Mouse (Mus musculus) effector memory CD4-positive, alpha-beta T cell, adult 5 months (primary cell): ENCODE results near the gene Olfr1340. TPM values are rescaled to one million over a fixed set of nuclear protein-coding genes. Genes with fewer than 3 reads are reported as not detected.

Source experiments
- polyA plus RNA-seq: library from polyadenylated mRNA; unstranded; fragments of 100-300 nt; shearing (Covaris generic); gene quantifications from one replicate; pipeline ENCODE4 v1.2.1, GENCODE M21; 2017

Olfr1340 gene
- not detected for polyA plus RNA-seq

DNA sequence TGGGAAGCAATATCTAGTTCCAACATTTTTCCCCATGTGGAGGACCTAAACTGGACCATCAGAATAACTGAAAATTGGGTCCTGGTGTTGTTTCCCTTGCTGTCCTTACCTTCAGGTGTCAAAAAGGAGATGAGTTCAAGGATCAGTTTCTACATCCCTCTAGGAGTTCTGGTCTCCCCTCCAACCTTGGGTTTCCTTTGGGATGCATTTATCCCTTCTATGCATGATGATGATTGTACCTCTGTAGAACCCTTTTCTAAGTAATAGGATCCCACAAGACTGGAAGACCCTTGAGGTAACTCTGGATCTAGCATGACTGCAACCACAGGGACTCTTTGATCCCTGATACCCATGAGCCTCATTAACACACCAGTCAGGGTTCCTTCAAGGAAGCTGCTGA, at the start of gene Olfr1340:
Olfr1340 (plus strand) TSS at position 301 of the 400 bp plus-strand sequence.

DNA sequence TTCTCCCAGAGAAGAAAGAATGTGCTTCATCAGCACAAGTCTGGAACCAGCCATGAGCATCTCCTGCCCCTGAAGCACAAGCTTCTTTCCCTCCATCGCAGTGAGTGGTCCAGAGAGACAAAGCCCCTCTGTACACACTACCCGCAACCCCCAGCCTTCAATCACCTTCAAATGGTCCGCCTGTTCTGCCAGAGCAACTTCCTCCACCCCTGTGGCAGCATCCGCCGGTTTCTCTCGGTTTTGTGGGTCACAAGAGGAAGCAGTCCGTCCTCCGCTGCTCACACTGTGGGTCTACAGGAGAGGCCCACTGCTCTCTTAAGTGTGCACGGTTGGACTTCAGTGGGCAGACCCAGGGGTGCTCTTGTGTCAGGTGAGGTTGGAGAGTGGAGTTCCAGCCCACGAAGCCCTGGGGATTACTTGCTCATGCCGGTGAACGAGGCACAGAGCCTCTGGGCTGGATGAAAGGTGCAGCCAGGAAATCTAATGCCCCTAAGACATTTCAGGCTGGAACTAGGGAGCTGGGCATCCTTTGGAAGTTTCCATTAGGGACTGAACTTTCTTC, 27.4 kb upstream of the Olfr1340 start, which contains the start of gene Olfr1342:
Olfr1342 (minus strand) TSS at position 345 of the 562 bp plus-strand sequence.

GRCm38 (mm10) chr4:118703223-118703622, 16.7 kb upstream of the Olfr1340 start, which contains the start of gene Olfr1341:
Gene Olfr1341 (plus strand): TSS chr4:118703523.

DNA sequence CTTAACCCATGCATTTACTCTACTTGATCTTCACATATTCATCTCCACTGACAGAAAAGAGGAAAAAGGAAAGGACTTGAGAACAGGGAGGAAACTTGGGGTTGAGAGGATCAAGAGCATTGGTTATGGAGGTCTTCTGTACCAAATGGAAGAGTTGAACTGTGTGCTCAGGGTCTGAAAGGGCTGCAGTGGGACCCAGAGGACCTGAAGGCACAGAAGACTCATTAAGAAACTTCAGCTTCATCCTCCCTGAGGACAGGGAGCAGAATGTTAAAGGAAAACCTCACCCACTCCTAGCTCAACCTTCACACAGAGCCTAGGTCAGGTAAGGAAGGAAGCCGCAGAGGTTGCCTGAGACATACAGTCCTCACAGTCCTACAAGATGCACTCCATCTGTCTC, 11.9 kb downstream of the Olfr1340 start, which contains the start of gene Olfr1339:
Olfr1339 (plus strand) TSS at position 301 of the 400 bp plus-strand sequence.

GRCm38 (mm10) chr4:118758637-118759036, 38.7 kb downstream of the Olfr1340 start, which contains the start of gene Olfr1338:
Gene Olfr1338 (minus strand): TSS chr4:118758737.

Other genes with a start within 250 kb of the Olfr1340 start
- not detected for gene Tie1, start 230.1 kb upstream of the Olfr1340 start, polyA plus RNA-seq
- not detected for gene 2610528J11Rik, start 193.1 kb upstream of the Olfr1340 start, polyA plus RNA-seq
- not detected for gene Tmem125, start 176.1 kb upstream of the Olfr1340 start, polyA plus RNA-seq
- gene Cfap57, start 99.4 kb upstream of the Olfr1340 start, polyA plus RNA-seq, result not detected
- 113 TPM for gene Ebna1bp2, start 99.3 kb upstream of the Olfr1340 start, polyA plus RNA-seq
- gene Olfr62, start 61.2 kb upstream of the Olfr1340 start, polyA plus RNA-seq, result not detected
- not detected for gene Olfr1342, start 27.4 kb upstream of the Olfr1340 start, polyA plus RNA-seq
- gene Olfr1341, start 16.6 kb upstream of the Olfr1340 start, polyA plus RNA-seq, result 0.10 TPM
- not detected for gene Olfr1339, start 12.0 kb downstream of the Olfr1340 start, polyA plus RNA-seq
- gene Olfr1338, start 38.6 kb downstream of the Olfr1340 start, polyA plus RNA-seq, result not detected
- not detected for gene Olfr1337, start 62.4 kb downstream of the Olfr1340 start, polyA plus RNA-seq
- gene Olfr1335, start 89.8 kb downstream of the Olfr1340 start, polyA plus RNA-seq, result not detected
- gene Olfr1333, start 116.1 kb downstream of the Olfr1340 start, polyA plus RNA-seq, result not detected
- 0.32 TPM for gene Olfr1331, start 144.5 kb downstream of the Olfr1340 start, polyA plus RNA-seq
- 0.07 TPM for gene Olfr1330, start 168.5 kb downstream of the Olfr1340 start, polyA plus RNA-seq
- not detected for gene Olfr1329, start 197.3 kb downstream of the Olfr1340 start, polyA plus RNA-seq
- not detected for gene Olfr1328, start 218.5 kb downstream of the Olfr1340 start, polyA plus RNA-seq
- gene Lao1, start 241.4 kb downstream of the Olfr1340 start, polyA plus RNA-seq, result not detected